Mouse (Mus musculus): ENCODE measurements at regions not wholly inside any gene's neighbourhood (a gene's known extent, or its start where the extent isn't known, plus 50 kb on each side); places are given as distances from the start of the nearest gene placed in this dataset.

DNA sequence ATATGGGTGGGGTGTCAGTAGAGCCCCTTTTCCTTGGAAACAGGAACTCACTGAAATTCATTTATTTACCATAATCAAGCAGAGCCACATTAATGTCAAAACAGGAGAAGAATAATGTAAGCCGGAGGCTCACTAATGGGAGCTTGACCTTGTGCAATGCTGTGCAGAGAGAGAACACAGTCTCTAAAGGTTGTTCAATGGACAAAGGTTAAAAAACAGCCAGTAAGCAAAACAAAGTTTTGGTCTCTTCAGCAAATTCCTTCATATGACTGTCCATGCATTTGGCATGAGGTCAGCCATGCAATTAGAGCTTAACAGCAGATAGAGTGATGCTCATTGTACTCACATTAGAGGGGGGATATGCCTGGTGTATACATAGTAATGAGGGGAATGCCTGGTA, 113.1 kb downstream of the Tsen15 start:
- H3K4me2 ChIP-seq (replicated peaks), result no peak overlapping the region
- WGBS, result 65% methylated on average over 1 of the region's 1 CpGs
- H3K27me3 ChIP-seq, result no peaks in the 10 kb centered on the region
- H3K4me1 ChIP-seq, result peaks cover 6% of the 10 kb centered on the region; the same call in 1 of the 2 replicates
- H3K36me3 ChIP-seq, result no peaks in the 10 kb centered on the region
- H3K9me3 ChIP-seq (replicated peaks), result no peaks in the 10 kb centered on the region
- ATAC-seq (ENCODE audit: low FRiP score), result no peak
- H3K4me3 ChIP-seq, result no peak overlapping the region
- H3K9ac ChIP-seq, result no peak overlapping the region
- H3K27ac ChIP-seq, result no peak overlapping the region

DNA sequence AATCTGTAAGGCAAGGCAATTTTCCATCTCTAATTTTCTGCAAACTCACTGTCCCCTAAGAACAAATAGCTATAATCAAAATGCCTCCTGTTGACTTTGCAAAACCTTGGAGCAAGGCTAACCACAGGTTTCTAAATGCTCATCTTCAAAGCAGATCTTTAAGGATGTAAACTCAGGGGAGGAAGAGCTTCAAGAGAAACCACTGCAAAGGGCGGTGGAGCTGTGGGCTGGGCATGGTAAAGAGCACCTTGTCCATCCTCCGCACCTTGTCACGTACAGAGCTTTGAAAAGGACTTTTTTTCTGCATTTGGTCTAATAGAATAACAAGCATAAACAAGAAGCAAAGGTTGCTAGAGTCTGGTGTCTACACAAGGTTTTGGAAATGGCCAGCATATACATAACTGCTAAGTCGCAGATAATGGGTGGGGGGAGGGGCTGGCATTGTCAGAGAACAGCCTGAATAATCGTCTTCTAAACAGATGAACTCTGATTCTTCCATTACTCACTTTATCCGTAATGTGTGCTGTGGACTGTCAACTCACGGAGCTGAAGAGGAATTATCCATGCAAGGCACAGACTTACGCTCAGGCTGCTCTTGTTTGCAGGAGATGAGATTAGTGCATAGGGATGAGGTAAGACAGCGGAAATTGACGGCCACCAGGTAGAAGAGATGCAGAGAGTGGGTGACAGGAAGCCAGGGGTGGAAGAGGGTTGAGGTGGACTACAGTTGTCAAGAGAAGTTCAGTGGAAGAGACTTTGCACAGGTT, 116.4 kb downstream of the Tsen15 start:
- Histone ChIP-seq H3K4me2 (replicated peaks) (no peak overlapping the region), H3K27me3 (no peaks in the 10 kb centered on the region), H3K4me1 (peaks cover 6% of the 10 kb centered on the region; the same call in 1 of the 2 replicates), H3K36me3 (no peaks in the 10 kb centered on the region), H3K9me3 (replicated peaks) (no peaks in the 10 kb centered on the region), H3K9ac (no peak overlapping the region), H3K27ac (peak overlapping the region; percentile 6; the same call in 1 of the 2 replicates), H3K4me3 (no peak overlapping the region)
- WGBS, result 69% methylated on average over 10 of the region's 10 CpGs
- ATAC-seq (ENCODE audit: low FRiP score), result no peak

DNA sequence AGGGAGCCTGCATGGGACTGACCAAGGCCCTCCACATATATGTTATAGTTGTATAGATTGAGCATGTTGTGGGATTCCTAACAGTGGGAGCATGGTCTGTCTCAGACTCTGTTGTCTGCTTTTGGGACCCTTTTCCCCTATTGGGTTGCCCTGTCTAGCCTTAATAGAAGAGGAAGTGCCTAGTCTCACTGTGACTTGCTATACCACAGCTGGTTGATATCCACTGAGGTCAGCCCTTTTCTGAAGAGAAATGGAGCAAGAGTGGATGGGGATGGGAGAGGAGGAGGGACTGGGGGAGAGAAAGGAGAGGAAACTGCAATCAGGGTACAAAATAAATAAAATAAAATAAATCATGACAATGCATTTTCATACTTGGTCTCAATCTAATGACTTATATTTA, 120.1 kb downstream of the Tsen15 start:
- Histone ChIP-seq H3K27ac (no peak overlapping the region), H3K4me3 (no peak overlapping the region), H3K27me3 (no peaks in the 10 kb centered on the region), H3K4me1 (peaks cover 8% of the 10 kb centered on the region), H3K9ac (no peak overlapping the region), H3K4me2 (replicated peaks) (no peak overlapping the region), H3K9me3 (replicated peaks) (no peaks in the 10 kb centered on the region), H3K36me3 (no peaks in the 10 kb centered on the region)
- ATAC-seq (ENCODE audit: low FRiP score), result no peak

- ATAC-seq (ENCODE audit: low FRiP score), result no peak
- no peak overlapping the region for H3K27ac ChIP-seq
- no peaks in the 10 kb centered on the region for H3K36me3 ChIP-seq
- H3K27me3 ChIP-seq, result no peaks in the 10 kb centered on the region
- WGBS, result 82% methylated on average over 6 of the region's 6 CpGs
- no peaks in the 10 kb centered on the region for H3K9me3 ChIP-seq (replicated peaks)
- no peak overlapping the region for H3K9ac ChIP-seq
- H3K4me1 ChIP-seq, result peaks cover 4% of the 10 kb centered on the region; the same call in 1 of the 2 replicates
- no peak overlapping the region for H3K4me2 ChIP-seq (replicated peaks)
- no peak overlapping the region for H3K4me3 ChIP-seq
Observed at GRCm38 (mm10) chr1:152264981-152265380, 121.5 kb downstream of the Tsen15 start.

DNA sequence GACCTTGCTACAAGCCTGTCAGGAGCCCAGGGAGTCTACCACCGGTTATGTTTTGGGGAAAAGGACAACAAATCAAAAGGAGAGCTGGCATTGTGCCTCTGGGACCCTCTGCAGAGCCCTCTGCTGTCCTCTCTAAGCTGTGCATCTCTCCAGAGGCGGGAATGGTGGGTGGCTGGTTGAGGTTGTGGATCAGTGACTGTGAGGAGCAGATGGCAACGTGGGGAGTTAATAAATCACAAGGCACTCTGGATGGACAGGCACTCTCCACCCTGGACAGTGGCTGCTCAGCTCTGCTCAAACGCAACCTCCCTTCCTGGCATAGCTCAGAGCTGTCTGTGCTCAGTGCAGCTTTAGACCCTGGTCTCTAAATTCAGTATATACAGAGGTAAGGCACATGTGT, 125.0 kb downstream of the Tsen15 start:
- ATAC-seq (ENCODE audit: low FRiP score), result peak; percentile 83
- no peaks in the 10 kb centered on the region for H3K36me3 ChIP-seq
- no peaks in the 10 kb centered on the region for H3K27me3 ChIP-seq
- H3K27ac ChIP-seq, result peak overlapping the region; percentile 60
- H3K4me1 ChIP-seq, result peaks cover 13% of the 10 kb centered on the region
- no peak overlapping the region for H3K9ac ChIP-seq
- 35% methylated on average over 4 of the region's 4 CpGs for WGBS
- H3K4me3 ChIP-seq, result no peak overlapping the region
- no peaks in the 10 kb centered on the region for H3K9me3 ChIP-seq (replicated peaks)
- H3K4me2 ChIP-seq (replicated peaks), result no peak overlapping the region

DNA sequence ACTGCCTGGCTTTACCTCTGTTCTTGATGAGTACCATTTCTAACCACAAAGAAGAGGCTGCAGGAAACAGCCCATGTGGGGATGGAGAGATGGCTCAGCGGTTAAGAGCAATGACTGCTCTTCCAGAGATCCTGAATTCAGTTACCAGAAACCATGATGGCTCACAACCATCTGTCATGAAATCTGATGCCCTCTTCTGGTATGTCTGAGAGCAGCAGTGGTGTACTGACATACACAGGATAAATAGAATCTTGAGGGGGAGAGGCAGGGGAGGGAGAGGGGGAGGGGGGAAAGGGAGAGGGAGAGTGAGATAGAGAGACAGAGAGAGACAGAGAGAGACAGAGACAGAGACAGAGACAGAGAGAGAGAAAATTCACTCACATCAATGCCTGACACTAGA, 125.5 kb downstream of the Tsen15 start:
- peak overlapping the region; percentile 60; the same call in 1 of the 2 replicates for H3K27ac ChIP-seq
- ATAC-seq (ENCODE audit: low FRiP score), result peak; percentile 36; the same call in 1 of the 2 replicates
- H3K36me3 ChIP-seq, result no peaks in the 10 kb centered on the region
- H3K9ac ChIP-seq, result no peak overlapping the region
- H3K4me2 ChIP-seq (replicated peaks), result no peak overlapping the region
- WGBS, result 94% methylated on average over 1 of the region's 1 CpGs
- H3K4me1 ChIP-seq, result peaks cover 13% of the 10 kb centered on the region
- no peak overlapping the region for H3K4me3 ChIP-seq
- H3K9me3 ChIP-seq (replicated peaks), result no peaks in the 10 kb centered on the region
- H3K27me3 ChIP-seq, result no peaks in the 10 kb centered on the region

GRCm38 (mm10) chr1:152258258-152258657, 128.2 kb downstream of the Tsen15 start:
- Histone ChIP-seq H3K4me2 (replicated peaks) (no peak overlapping the region), H3K36me3 (no peaks in the 10 kb centered on the region), H3K27me3 (no peaks in the 10 kb centered on the region), H3K9ac (no peak overlapping the region), H3K9me3 (replicated peaks) (no peaks in the 10 kb centered on the region), H3K27ac (no peak overlapping the region), H3K4me3 (no peak overlapping the region), H3K4me1 (peaks cover 20% of the 10 kb centered on the region)
- 46% methylated on average over 12 of the region's 12 CpGs for WGBS
- peak; percentile 47; the same call in 1 of the 2 replicates for ATAC-seq (ENCODE audit: low FRiP score)

DNA sequence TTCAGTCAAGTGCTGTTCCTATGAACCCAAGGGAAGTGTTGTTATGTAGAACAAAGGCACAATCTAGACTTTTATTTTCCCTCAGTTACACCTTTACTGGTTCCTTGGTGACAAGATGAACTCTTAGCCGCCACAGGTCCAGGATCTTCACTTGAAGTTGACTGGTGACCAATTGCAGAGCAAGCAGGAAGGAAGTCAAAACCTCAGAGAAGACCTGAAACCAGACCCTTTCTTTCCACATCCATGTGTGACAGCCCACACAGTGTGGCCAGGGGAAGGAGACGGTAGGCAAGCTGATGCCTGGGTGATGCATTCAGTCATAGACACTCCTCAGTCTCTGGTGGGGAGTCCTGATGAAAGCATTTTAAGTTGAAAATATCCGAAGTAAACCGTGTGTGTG, 132.6 kb downstream of the Tsen15 start:
- Histone ChIP-seq H3K27ac (0 out of 2 replicates have a peak overlapping the region, but pooled peaks have one; percentile 12), H3K9ac (no peak overlapping the region), H3K27me3 (no peaks in the 10 kb centered on the region), H3K36me3 (no peaks in the 10 kb centered on the region), H3K4me3 (no peak overlapping the region), H3K4me2 (replicated peaks) (no peak overlapping the region), H3K4me1 (peaks cover 18% of the 10 kb centered on the region; the same call in 1 of the 2 replicates), H3K9me3 (replicated peaks) (no peaks in the 10 kb centered on the region)
- no peak for ATAC-seq (ENCODE audit: low FRiP score)
- 82% methylated on average over 4 of the region's 4 CpGs for WGBS

GRCm38 (mm10) chr1:152253486-152253885, 133.0 kb downstream of the Tsen15 start:
- Histone ChIP-seq H3K9ac (no peak overlapping the region), H3K36me3 (no peaks in the 10 kb centered on the region), H3K4me2 (replicated peaks) (no peak overlapping the region), H3K4me3 (no peak overlapping the region), H3K9me3 (replicated peaks) (no peaks in the 10 kb centered on the region), H3K27me3 (no peaks in the 10 kb centered on the region), H3K4me1 (peaks cover 16% of the 10 kb centered on the region; the same call in 1 of the 2 replicates), H3K27ac (no peak overlapping the region)
- ATAC-seq (ENCODE audit: low FRiP score), result no peak
- WGBS, result 84% methylated on average over 4 of the region's 4 CpGs

GRCm38 (mm10) chr1:152252658-152253267, 133.7 kb downstream of the Tsen15 start:
- Histone ChIP-seq H3K9ac (no peak overlapping the region), H3K4me2 (replicated peaks) (no peak overlapping the region), H3K36me3 (no peaks in the 10 kb centered on the region), H3K27me3 (no peaks in the 10 kb centered on the region), H3K27ac (peak overlapping the region; percentile 19; the same call in 1 of the 2 replicates), H3K9me3 (replicated peaks) (no peaks in the 10 kb centered on the region), H3K4me3 (no peak overlapping the region), H3K4me1 (peaks cover 11% of the 10 kb centered on the region; the same call in 1 of the 2 replicates)
- 57% methylated on average over 9 of the region's 9 CpGs for WGBS
- ATAC-seq (ENCODE audit: low FRiP score), result peak; percentile 92

- WGBS, result 92% methylated on average over 9 of the region's 9 CpGs
- Histone ChIP-seq H3K36me3 (no peaks in the 10 kb centered on the region), H3K9me3 (replicated peaks) (no peaks in the 10 kb centered on the region), H3K4me1 (0 out of 2 replicates have a peak, but pooled peaks cover 2% of the 10 kb centered on the region), H3K4me2 (replicated peaks) (no peak overlapping the region), H3K27ac (no peak overlapping the region), H3K9ac (no peak overlapping the region), H3K4me3 (no peak overlapping the region), H3K27me3 (no peaks in the 10 kb centered on the region)
- no peak for ATAC-seq (ENCODE audit: low FRiP score)
Observed at GRCm38 (mm10) chr1:152241026-152241425, 145.5 kb downstream of the Tsen15 start.

- Histone ChIP-seq H3K36me3 (no peaks in the 10 kb centered on the region), H3K4me3 (no peak overlapping the region), H3K4me1 (peaks cover 11% of the 10 kb centered on the region), H3K27me3 (no peaks in the 10 kb centered on the region), H3K4me2 (replicated peaks) (no peak overlapping the region), H3K9ac (no peak overlapping the region), H3K27ac (no peak overlapping the region), H3K9me3 (replicated peaks) (no peaks in the 10 kb centered on the region)
- no peak for ATAC-seq (ENCODE audit: low FRiP score)
- 81% methylated on average over 6 of the region's 6 CpGs for WGBS
Observed at GRCm38 (mm10) chr1:152239376-152239775, 147.1 kb downstream of the Tsen15 start.
